Mouse (Mus musculus) forebrain, embryonic 11.5 days (tissue): ENCODE data around the gene Tbc1d2. TPM values are rescaled to one million over a fixed set of nuclear protein-coding genes. Genes with fewer than 3 reads are reported as not detected.

Experiments used
- ATAC-seq: fragments of 200-750 bp; cut with Nextera tagmentation; replicated peaks from 2 replicates; pipeline ENCODE4 v1.8.0; 2017; ENCODE audit warnings: moderate TSS enrichment; ENCODE audit not compliant: low FRiP score
- DNase-seq: peaks from one replicate; pipeline ENCODE4 v3.0.0-alpha.2; 2017; ENCODE audit warnings: low spot score
- H3K27ac ChIP-seq: fragments of 300-500 bp; sonication (generic); 2 replicates; pipeline ENCODE4 v1.5.1; 2014; ENCODE audit warnings: low read depth, low read length
- H3K27me3 ChIP-seq: fragments of 300-500 bp; sonication (generic); 2 replicates; pipeline ENCODE4 v1.6.1; 2014; ENCODE audit warnings: mild to moderate bottlenecking, low read length, mixed read lengths; ENCODE audit not compliant: control insufficient read depth, insufficient read depth
- H3K36me3 ChIP-seq: fragments of 300-500 bp; sonication (generic); 2 replicates; pipeline ENCODE4 v1.6.1; 2014; ENCODE audit warnings: mild to moderate bottlenecking, low read length, moderate library complexity, mixed read lengths; ENCODE audit not compliant: control insufficient read depth, insufficient read depth
- H3K4me1 ChIP-seq: fragments of 300-500 bp; sonication (generic); replicated peaks from 2 replicates; pipeline ENCODE4 v1.6.1; 2014; ENCODE audit warnings: low read length, mixed read lengths; ENCODE audit not compliant: control insufficient read depth, insufficient read depth
- H3K4me2 ChIP-seq: fragments of 300-500 bp; sonication (generic); 2 replicates; pipeline ENCODE4 v1.6.1; 2014; ENCODE audit warnings: low read depth, mild to moderate bottlenecking, low read length, moderate library complexity, mixed read lengths; ENCODE audit not compliant: severe bottlenecking
- H3K4me3 ChIP-seq: fragments of 300-500 bp; sonication (generic); 2 replicates; pipeline ENCODE4 v1.5.1; 2014; ENCODE audit warnings: low read depth, low read length
- H3K9ac ChIP-seq: fragments of 300-500 bp; sonication (generic); 2 replicates; pipeline ENCODE4 v1.6.1; 2014; ENCODE audit warnings: low read length
- H3K9me3 ChIP-seq: fragments of 300-500 bp; sonication (generic); 2 replicates; pipeline ENCODE4 v1.6.1; 2016; ENCODE audit warnings: low read length, mixed read lengths; ENCODE audit not compliant: control insufficient read depth
- WGBS: fragments of 180-500 bp; shearing (Covaris S2); extraction: QIAGEN DNeasy Blood & Tissue Kit; methylation state at CpG from one replicate; pipeline ENCODE4 v1.1.7; 2014; 5-methylcytosine and 5-hydroxymethylcytosine counted together
- polyA plus RNA-seq: library from polyadenylated mRNA; unstranded; fragments of >200 nt; fragmentation: Nextera tagmentation; extraction: Ambion mirVana; gene quantifications from 2 replicates; pipeline ENCODE4 v1.2.1, GENCODE M21; 2014

Gene Tbc1d2
- polyA plus RNA-seq, 1 experiment from 2014 or later: 0.57 TPM

DNA sequence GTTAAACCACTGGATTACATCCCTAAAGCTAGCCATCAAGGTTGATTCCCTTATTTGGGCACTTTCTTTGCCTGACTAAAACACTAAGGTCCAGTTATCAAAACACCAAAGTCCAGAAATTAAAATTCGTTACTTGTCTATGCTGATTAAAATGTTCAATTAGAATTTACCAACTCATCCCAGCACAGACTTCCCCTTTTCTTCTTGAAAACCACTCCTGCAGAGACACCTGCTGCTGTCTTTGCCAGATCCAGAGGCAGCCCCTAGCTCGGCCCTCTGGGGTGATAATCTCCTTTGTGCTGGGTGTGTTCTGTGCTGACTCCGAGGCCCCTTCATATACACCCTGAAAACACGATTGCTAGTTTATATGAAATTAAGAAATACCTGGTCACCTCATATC lies 26.0 kb upstream of the Tbc1d2 start:
- no peaks in the 10 kb centered on the region for H3K27me3 ChIP-seq
- ATAC-seq (no peak), DNase-seq (no peak)
- no peak overlapping the region for H3K4me2 ChIP-seq
- no peaks in the 10 kb centered on the region for H3K36me3 ChIP-seq
- H3K4me1 ChIP-seq: no peaks in the 10 kb centered on the region
- H3K4me3 ChIP-seq: no peak overlapping the region
- H3K27ac ChIP-seq: no peak overlapping the region
- no peaks in the 10 kb centered on the region for H3K9me3 ChIP-seq
- 36% methylated on average over 4 of the region's 4 CpGs for WGBS
- H3K9ac ChIP-seq: no peak overlapping the region

DNA sequence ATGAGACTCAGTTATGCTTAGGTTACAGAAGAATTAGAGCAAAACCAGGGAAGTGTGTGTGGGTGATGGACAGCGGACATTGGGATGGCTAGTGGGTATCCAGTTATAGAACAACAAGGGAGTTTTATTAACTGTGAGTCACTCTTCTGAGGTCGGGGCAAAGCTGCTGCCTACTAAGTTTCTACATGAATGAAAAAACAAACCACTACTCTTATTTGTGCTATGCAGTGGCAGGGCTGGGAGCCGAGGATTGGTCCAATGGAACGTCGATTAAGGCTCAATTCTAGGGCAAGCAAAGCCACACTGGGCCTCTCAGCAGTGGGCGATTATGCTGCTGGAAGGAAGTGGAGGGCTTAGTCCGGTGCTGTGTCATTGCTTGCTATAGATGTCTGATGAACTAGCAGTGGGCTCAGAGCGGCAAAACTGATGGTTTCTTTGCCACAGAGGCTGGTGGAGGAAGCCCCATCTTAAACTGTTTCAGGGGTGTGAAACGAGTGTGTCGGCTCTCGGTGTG lies 25.3 kb upstream of the Tbc1d2 start:
- Histone ChIP-seq H3K27me3 (no peaks in the 10 kb centered on the region), H3K9ac (no peak overlapping the region), H3K4me2 (no peak overlapping the region), H3K36me3 (no peaks in the 10 kb centered on the region), H3K4me3 (no peak overlapping the region), H3K4me1 (no peaks in the 10 kb centered on the region), H3K27ac (no peak overlapping the region), H3K9me3 (no peaks in the 10 kb centered on the region)
- DNase-seq (no peak), ATAC-seq (no peak)
- 60% methylated on average over 11 of the region's 11 CpGs for WGBS

DNA sequence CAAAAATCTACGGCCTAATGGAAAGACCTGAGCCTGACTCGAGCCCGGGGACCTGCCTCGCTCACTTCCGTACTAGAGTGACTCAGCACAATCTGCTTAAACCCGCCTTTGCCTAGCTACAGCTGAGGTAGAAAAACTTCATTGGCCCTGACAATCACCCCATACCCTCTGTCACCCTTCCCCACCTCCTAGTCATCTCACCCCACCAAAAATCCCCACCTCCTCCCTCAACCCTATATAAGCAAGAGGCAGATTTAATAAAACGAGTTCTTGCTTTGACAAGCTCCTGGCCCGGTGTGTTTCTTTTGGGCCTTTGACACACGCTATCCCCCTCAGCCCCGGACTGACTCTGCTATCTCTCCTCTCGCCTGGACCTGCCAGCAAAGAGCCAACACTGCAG lies 18.6 kb upstream of the Tbc1d2 start:
- no peak overlapping the region for H3K9ac ChIP-seq
- DNase-seq (no peak), ATAC-seq (no peak)
- no peaks in the 10 kb centered on the region for H3K9me3 ChIP-seq
- no peaks in the 10 kb centered on the region for H3K27me3 ChIP-seq
- H3K27ac ChIP-seq: no peak overlapping the region
- no peak overlapping the region for H3K4me3 ChIP-seq
- WGBS: 80% methylated on average over 11 of the region's 11 CpGs
- peaks cover 2% of the 10 kb centered on the region; the same call in 1 of the 2 replicates for H3K4me1 ChIP-seq
- H3K4me2 ChIP-seq: no peak overlapping the region
- no peaks in the 10 kb centered on the region for H3K36me3 ChIP-seq

DNA sequence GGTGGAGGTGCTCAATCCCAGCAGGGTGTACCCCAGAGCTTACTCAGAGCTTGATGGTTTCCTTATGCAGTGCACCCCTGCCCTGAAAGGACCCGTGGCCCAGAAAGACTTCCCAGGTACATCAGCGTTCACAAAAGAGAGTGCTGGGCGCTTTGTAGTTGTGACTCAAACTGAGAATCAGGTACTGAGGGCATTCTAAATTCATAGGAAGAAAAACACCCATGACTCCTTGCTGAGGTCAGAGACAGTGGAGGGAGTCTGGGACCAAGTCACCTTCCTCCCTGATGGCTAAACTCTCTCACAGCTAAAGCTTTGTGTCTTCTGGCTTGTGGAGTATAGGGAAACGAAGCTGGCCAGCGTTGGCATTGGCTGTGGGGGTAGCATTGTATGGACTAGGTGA lies 16.4 kb upstream of the Tbc1d2 start:
- Histone ChIP-seq H3K36me3 (no peaks in the 10 kb centered on the region), H3K27me3 (no peaks in the 10 kb centered on the region), H3K27ac (no peak overlapping the region), H3K9ac (no peak overlapping the region), H3K4me2 (no peak overlapping the region), H3K4me1 (peaks cover 2% of the 10 kb centered on the region; the same call in 1 of the 2 replicates), H3K9me3 (no peaks in the 10 kb centered on the region), H3K4me3 (no peak overlapping the region)
- 66% methylated on average over 5 of the region's 5 CpGs for WGBS
- no peak for ATAC-seq
- no peak for DNase-seq

DNA sequence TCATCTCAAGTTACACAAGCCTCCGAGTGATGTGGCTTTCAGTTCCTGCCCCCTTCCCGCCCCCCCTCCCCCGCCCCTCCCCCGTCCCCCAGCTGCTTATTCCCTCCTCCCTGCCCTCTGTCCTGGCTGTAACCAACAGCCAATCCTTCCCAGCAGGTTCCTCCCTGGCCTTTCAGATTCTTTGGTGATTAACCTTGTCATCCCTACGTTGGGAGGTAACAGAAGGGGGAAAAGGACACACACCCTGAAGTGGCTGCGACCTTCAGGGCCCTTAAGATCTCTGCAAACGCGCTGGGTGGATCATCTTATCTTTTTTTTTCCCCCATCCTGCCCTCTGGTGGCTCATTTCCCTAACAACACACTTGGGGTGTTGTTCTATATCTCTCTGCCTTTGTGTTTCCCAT lies 15.4 kb upstream of the Tbc1d2 start:
- Histone ChIP-seq H3K4me1 (peaks cover 2% of the 10 kb centered on the region; the same call in 1 of the 2 replicates), H3K27ac (no peak overlapping the region), H3K9ac (no peak overlapping the region), H3K4me2 (peak overlapping the region; percentile 77; the same call in 1 of the 2 replicates), H3K27me3 (no peaks in the 10 kb centered on the region), H3K9me3 (no peaks in the 10 kb centered on the region), H3K36me3 (no peaks in the 10 kb centered on the region), H3K4me3 (no peak overlapping the region; the same call in 1 of the 2 replicates)
- peak; percentile 8; the same call in 1 of the 2 replicates for ATAC-seq
- peak; percentile 62 for DNase-seq
- 2% methylated on average over 8 of the region's 8 CpGs for WGBS

DNA sequence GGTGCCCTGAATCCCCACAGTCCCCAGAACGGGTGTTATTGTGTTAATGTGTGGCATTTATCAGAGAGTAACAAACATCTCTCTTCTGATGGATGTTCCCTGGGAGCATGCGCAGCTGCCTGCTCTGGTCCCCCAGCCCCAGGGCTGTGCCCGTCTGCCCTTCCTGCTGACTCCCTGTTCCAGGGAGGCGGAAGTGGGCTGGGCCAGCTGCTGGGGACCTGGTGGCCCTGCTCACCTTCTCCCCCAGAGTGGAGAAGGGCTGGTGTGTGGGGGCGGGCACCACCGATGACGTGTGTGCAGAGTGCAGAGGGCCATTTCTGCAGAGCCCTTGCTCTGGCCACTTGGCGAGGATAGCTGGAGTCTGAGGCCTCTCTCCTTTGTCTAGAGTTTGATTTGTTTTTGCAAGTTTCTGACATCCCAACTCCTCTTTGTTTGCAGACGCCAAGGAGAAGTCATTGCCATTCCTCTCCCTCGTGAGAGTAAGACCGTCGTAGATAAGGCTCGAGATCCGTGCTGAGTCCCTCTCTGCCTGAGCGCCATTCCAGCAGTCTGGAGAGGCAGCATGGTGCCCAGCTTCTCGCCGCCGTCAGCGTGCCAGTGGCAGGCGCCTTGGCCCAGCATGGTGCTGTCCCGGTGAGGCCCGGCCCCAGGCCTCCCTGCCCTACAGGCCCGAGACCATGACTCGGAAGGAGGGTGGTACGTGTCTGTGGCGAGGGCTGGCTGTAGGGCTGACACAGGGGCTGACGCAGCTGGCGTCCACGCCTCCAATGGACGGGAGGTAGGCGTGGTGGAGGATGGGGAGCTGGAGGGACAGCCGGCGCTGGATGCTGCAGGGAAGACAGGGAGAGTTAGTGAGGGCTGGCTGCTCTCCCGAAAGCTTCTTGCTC lies 14.4 kb upstream of the Tbc1d2 start:
- Histone ChIP-seq H3K9me3 (no peaks in the 10 kb centered on the region), H3K4me2 (peak overlapping the region; percentile 77), H3K27me3 (no peaks in the 10 kb centered on the region), H3K4me1 (peaks cover 2% of the 10 kb centered on the region; the same call in 1 of the 2 replicates), H3K9ac (peak overlapping the region; percentile 67), H3K27ac (peak overlapping the region; percentile 77; the same call in 1 of the 2 replicates), H3K4me3 (peak overlapping the region; percentile 34), H3K36me3 (no peaks in the 10 kb centered on the region)
- ATAC-seq: peak; percentile 90
- DNase-seq: peak; percentile 87
- WGBS: 2% methylated on average over 34 of the region's 34 CpGs

DNA sequence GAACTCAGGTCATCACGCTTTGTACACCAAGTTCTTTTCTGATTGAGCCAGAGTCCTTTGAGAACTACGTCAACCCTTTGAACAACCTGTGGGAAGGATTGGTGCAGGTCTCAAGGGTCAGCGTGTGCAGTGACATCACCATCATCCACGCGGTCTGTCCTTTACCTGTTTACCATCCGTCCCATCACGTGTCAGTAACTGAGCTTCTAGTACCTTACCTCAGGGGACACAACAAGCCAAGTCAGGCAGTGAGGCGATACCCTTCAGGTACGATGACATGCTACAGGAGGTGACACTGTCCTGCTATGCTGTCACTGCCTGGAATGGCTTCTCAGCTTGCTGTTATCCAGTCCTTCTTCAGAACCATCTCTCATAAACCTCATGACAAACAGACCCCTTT lies 11.4 kb upstream of the Tbc1d2 start:
- 83% methylated on average over 9 of the region's 9 CpGs for WGBS
- no peak for DNase-seq
- H3K27me3 ChIP-seq: no peaks in the 10 kb centered on the region

DNA sequence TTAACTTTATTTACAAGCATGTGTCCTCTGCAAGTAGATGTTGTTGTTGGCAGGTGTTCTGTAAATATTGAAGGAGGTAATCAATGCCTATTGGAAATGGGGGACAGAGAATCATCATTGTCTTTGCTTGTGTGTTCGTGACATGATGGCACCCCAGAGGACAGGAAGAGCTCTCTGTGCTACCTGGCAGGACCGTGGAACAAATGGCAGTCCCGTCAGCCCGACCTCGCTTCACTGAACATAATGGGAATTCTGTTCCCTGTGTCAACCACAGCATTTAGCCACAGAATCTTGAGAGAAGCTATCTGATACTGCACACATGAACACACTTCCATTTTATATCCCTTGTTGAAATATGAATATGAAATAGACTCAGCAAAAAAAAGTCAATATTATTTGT lies 8.9 kb upstream of the Tbc1d2 start:
- Histone ChIP-seq H3K9me3 (no peaks in the 10 kb centered on the region), H3K4me3 (no peak overlapping the region), H3K27me3 (no peaks in the 10 kb centered on the region), H3K4me2 (no peak overlapping the region), H3K27ac (no peak overlapping the region), H3K36me3 (no peaks in the 10 kb centered on the region), H3K9ac (no peak overlapping the region), H3K4me1 (no peaks in the 10 kb centered on the region)
- WGBS: 69% methylated on average over 5 of the region's 5 CpGs
- no peak for DNase-seq
- no peak for ATAC-seq

More for the DNA sequence above, 11.4 kb upstream of the Tbc1d2 start:
- Histone ChIP-seq H3K9ac (no peak overlapping the region), H3K9me3 (no peaks in the 10 kb centered on the region), H3K4me1 (peaks cover 2% of the 10 kb centered on the region; the same call in 1 of the 2 replicates), H3K36me3 (no peaks in the 10 kb centered on the region), H3K4me3 (no peak overlapping the region), H3K27ac (no peak overlapping the region), H3K4me2 (no peak overlapping the region)
- ATAC-seq: no peak
